Mouse (Mus musculus) midbrain, embryonic 12.5 days (tissue): ENCODE measurements around the gene Card19. TPM values are rescaled to one million over a fixed set of nuclear protein-coding genes. Genes with fewer than 3 reads are reported as not detected.

Experiments used
- ATAC-seq: fragments of 200-750 bp; cut with Nextera tagmentation; 2 replicates; pipeline ENCODE4 v1.8.0; 2017; ENCODE audit warnings: low read depth, moderate TSS enrichment, moderate library complexity; ENCODE audit not compliant: low FRiP score
- H3K27ac ChIP-seq: fragments of 300-500 bp; sonication (generic); replicated peaks from 2 replicates; pipeline ENCODE4 v1.5.1; 2016; ENCODE audit warnings: mild to moderate bottlenecking
- H3K27me3 ChIP-seq: fragments of 300-500 bp; sonication (generic); 2 replicates; pipeline ENCODE4 v1.6.1; 2016; ENCODE audit warnings: mild to moderate bottlenecking
- H3K36me3 ChIP-seq: fragments of 300-500 bp; sonication (generic); 2 replicates; pipeline ENCODE4 v1.6.1; 2016
- H3K4me1 ChIP-seq: fragments of 300-500 bp; sonication (generic); 2 replicates; pipeline ENCODE4 v1.6.1; 2016
- H3K4me2 ChIP-seq: fragments of 300-500 bp; sonication (generic); replicated peaks from 2 replicates; pipeline ENCODE4 v1.6.1; 2016; ENCODE audit warnings: mild to moderate bottlenecking, moderate library complexity
- H3K4me3 ChIP-seq: fragments of 300-500 bp; sonication (generic); 2 replicates; pipeline ENCODE4 v1.5.1; 2016; ENCODE audit warnings: mild to moderate bottlenecking
- H3K9ac ChIP-seq: fragments of 300-500 bp; sonication (generic); replicated peaks from 2 replicates; pipeline ENCODE4 v1.6.1; 2016; ENCODE audit warnings: mild to moderate bottlenecking, moderate library complexity
- H3K9me3 ChIP-seq: fragments of 300-500 bp; sonication (generic); 2 replicates; pipeline ENCODE4 v1.6.1; 2016; ENCODE audit warnings: mild to moderate bottlenecking
- WGBS: fragments of 180-500 bp; shearing (Covaris S2); methylation state at CpG from one replicate; pipeline ENCODE4 v1.1.7; 2016; 5-methylcytosine and 5-hydroxymethylcytosine counted together
- polyA plus RNA-seq: library from polyadenylated mRNA; unstranded; fragments of >200 nt; fragmentation: Nextera tagmentation; extraction: Ambion mirVana; gene quantifications from 2 replicates; pipeline ENCODE4 v1.2.1, GENCODE M21; 2016

Card19 gene
- polyA plus RNA-seq, 1 experiment from 2014 or later, result 18.2 TPM

GRCm38 (mm10) chr13:49180274-49180673 is 35.6 kb downstream of the Card19 start:
- H3K36me3 ChIP-seq, result no peaks in the 10 kb centered on the region
- H3K9ac ChIP-seq, result no peak overlapping the region
- 0 out of 2 replicates have a peak, but pooled peaks cover 3% of the 10 kb centered on the region for H3K4me1 ChIP-seq
- H3K27ac ChIP-seq, result no peak overlapping the region
- no peak for ATAC-seq
- 84% methylated on average over 5 of the region's 5 CpGs for WGBS
- no peaks in the 10 kb centered on the region for H3K9me3 ChIP-seq
- peaks cover 7% of the 10 kb centered on the region; the same call in 1 of the 2 replicates for H3K27me3 ChIP-seq
- no peak overlapping the region for H3K4me3 ChIP-seq
- H3K4me2 ChIP-seq, result no peak overlapping the region

DNA sequence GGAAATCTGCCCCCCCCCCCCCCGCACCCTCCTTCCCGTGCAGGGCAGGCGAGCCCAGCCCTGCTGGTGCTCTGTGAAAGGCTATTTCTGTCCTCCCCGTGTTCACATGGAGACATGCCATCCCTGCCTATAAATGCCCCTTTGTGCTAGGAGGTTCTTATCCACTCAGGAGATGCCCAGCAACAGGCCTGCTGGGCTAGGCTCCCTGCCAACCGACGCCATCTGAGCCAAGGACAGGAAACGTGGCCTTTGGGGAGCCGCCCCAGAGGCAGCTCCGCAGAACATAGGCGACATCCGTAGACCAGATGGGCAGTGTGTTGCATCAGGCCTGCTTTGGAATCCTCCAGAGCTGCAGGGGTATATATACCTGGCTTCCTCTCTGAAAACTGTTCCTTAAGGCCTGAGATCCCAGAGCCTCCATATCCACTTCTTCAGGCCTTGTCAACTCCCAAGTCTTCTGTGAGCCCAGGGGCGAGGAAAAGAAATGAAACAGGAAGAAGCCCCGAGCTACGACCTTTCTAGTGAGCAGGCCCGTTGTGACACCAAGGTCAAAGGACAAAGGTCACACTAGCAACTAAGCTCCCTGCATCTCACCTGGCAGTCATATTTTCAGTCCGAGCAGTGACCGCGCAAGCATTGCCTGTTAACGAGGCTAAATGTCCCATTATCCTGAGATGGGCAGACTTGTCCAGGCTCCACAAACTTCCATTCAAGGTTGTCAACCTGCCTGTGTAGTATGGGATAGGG is 36.8 kb downstream of the Card19 start:
- peaks cover 7% of the 10 kb centered on the region; the same call in 1 of the 2 replicates for H3K27me3 ChIP-seq
- no peak overlapping the region for H3K9ac ChIP-seq
- no peaks in the 10 kb centered on the region for H3K9me3 ChIP-seq
- no peak for ATAC-seq
- 0 out of 2 replicates have a peak, but pooled peaks cover 3% of the 10 kb centered on the region for H3K4me1 ChIP-seq
- no peaks in the 10 kb centered on the region for H3K36me3 ChIP-seq
- no peak overlapping the region for H3K27ac ChIP-seq
- H3K4me2 ChIP-seq, result no peak overlapping the region
- 80% methylated on average over 19 of the region's 19 CpGs for WGBS
- no peak overlapping the region for H3K4me3 ChIP-seq

GRCm38 (mm10) chr13:49175509-49175908 is 40.3 kb downstream of the Card19 start:
- 79% methylated on average over 10 of the region's 10 CpGs for WGBS

DNA sequence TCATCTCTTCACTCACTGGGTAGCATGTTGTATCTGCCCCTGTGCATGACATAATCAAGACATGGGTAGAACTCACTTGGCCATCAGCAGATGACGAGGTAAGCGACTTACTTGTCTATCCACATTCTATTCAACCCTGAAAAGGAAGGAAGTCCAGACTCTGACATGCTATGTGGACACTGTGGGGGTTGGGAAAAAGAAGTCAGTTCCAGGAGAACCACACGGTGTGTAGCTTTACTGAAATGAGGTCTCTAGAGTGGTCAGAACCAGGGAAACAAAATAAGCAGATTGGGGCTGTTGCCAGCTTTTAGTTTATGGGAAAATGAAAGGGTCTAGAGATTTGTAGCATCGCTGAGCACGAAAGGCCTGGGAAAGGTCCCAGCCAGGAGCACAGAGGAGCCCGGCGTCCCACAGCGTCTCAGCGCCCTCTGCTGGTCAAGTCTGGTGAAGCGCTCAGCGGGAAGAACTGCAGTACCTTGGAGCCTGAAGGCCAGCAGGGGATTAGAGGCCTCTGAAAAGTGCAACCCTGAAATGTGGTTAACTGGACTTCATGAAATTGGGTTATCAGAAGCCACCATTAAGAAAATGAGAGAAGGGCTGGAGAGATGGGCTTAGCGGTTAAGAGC is 42.8 kb downstream of the Card19 start:
- WGBS, result 8% methylated on average over 12 of the region's 12 CpGs

More at GRCm38 (mm10) chr13:49175509-49175908, 40.3 kb downstream of the Card19 start:
- Histone ChIP-seq H3K27ac (no peak overlapping the region), H3K4me2 (no peak overlapping the region), H3K27me3 (no peaks in the 10 kb centered on the region), H3K9me3 (no peaks in the 10 kb centered on the region), H3K36me3 (no peaks in the 10 kb centered on the region), H3K9ac (no peak overlapping the region), H3K4me3 (no peak overlapping the region), H3K4me1 (no peaks in the 10 kb centered on the region)
- no peak for ATAC-seq

DNA sequence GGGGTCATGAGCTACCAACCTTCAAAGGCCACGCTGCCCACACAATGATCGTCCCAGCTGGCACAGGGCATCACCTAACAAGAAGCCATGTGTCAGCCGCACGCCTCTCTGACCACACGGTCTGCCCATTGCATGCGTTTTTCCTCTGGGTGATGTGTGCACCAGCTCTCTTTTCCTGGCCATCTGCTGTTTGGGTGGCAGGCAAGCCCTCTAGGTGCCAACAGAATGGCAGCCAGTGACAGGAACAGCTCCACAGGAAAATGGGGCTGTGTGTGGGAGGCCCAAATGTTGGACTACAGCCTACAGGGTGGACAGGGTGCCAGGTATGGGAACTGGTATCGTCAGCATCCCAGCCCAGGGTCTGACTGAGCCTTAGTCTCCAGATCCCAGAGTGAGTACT is 43.5 kb downstream of the Card19 start:
- Histone ChIP-seq H3K27me3 (no peaks in the 10 kb centered on the region), H3K4me3 (no peak overlapping the region), H3K4me2 (no peak overlapping the region), H3K9ac (no peak overlapping the region), H3K9me3 (no peaks in the 10 kb centered on the region), H3K4me1 (no peaks in the 10 kb centered on the region), H3K36me3 (no peaks in the 10 kb centered on the region), H3K27ac (no peak overlapping the region)
- no peak for ATAC-seq
- WGBS, result 96% methylated on average over 7 of the region's 7 CpGs

More for the DNA sequence above, 42.8 kb downstream of the Card19 start:
- Histone ChIP-seq H3K4me2 (no peak overlapping the region), H3K4me1 (no peaks in the 10 kb centered on the region), H3K36me3 (no peaks in the 10 kb centered on the region), H3K27ac (no peak overlapping the region), H3K4me3 (no peak overlapping the region), H3K9me3 (no peaks in the 10 kb centered on the region), H3K27me3 (no peaks in the 10 kb centered on the region), H3K9ac (no peak overlapping the region)
- ATAC-seq, result peak; percentile 78

DNA sequence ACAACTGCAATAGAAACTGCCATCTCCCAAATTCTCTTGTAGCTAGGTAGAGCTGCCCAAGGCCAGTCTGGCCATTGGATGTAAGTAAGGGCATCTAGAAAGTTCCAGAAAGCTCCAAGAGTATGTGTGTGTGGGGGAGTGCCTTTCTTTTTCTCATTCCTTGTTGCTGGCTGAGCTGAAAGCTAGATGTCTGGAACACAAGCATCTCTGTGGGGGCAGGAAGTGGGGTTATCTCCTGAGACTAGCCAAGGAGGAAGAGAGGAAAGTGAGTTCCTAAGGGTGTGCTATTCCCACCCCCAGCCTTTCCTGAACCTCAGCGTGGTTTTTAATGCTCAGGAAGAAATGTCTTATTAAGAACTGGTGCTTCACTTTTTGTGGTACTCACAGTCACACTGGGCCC is 44.1 kb downstream of the Card19 start:
- ATAC-seq, result no peak
- H3K4me3 ChIP-seq, result no peak overlapping the region
- H3K9me3 ChIP-seq, result no peaks in the 10 kb centered on the region
- WGBS, result 68% methylated on average over 1 of the region's 1 CpGs
- no peak overlapping the region for H3K4me2 ChIP-seq
- no peaks in the 10 kb centered on the region for H3K36me3 ChIP-seq
- H3K27me3 ChIP-seq, result no peaks in the 10 kb centered on the region
- H3K9ac ChIP-seq, result no peak overlapping the region
- H3K4me1 ChIP-seq, result no peaks in the 10 kb centered on the region
- no peak overlapping the region for H3K27ac ChIP-seq

DNA sequence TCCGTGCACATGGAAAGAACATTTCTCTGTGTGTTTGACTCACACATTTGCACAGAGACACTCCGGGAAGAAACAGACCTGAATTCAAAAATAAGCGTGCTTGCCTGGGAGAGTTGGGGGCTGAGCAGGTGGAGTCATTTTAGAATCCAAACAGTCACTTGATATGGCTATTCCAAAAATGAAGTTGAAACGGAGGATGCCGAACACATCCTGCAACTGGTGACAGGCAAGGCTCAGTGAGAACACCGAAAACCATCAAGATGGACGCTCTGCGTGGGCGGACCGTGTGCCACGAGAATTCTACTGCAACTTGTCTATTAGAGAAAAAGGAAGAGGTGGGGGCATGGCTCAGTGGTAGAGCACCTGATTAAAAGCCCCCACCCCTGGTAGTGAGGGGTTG is 45.2 kb downstream of the Card19 start:
- H3K4me3 ChIP-seq, result no peak overlapping the region
- no peak overlapping the region for H3K27ac ChIP-seq
- no peaks in the 10 kb centered on the region for H3K4me1 ChIP-seq
- 96% methylated on average over 11 of the region's 11 CpGs for WGBS
- no peaks in the 10 kb centered on the region for H3K27me3 ChIP-seq
- no peak overlapping the region for H3K4me2 ChIP-seq
- H3K36me3 ChIP-seq, result no peaks in the 10 kb centered on the region
- H3K9me3 ChIP-seq, result no peaks in the 10 kb centered on the region
- no peak for ATAC-seq
- H3K9ac ChIP-seq, result no peak overlapping the region

DNA sequence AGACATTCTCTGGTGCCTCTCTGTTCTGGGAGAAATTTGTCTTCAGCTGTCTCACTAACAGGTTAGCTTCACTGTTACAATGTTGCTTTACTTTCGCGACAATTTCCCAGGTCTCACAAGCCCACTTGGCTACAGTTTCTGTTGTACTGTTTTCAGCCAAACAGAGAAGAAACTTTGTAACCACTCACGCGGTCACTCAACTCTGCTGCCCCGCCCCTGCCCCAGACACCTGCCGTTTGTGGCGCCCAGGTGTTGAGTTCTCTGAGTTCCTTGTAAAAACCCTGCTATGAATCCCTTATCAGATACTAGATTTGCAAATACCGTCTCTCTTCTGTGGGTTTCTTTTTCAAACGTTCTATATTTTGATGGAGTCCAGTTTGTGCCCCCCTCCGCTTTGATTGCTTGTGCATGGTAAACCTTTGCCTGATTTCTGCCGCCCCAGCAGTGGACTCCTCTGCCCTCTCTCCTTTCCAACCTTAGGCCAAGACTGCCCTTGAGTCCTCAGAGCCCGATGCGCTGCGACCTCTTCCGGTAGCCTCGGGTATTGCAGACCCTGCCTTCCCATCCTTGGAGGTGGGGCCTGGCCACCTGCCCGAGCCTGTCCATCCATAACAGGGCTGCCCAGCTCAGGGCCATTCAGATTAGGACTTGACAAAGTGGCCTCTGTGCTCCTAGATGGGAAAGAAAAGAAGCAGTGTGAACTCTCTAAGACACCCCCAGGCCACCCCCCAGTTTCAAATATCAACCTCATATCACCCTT is 46.2 kb downstream of the Card19 start:
- Histone ChIP-seq H3K4me1 (no peaks in the 10 kb centered on the region), H3K9me3 (no peaks in the 10 kb centered on the region), H3K36me3 (no peaks in the 10 kb centered on the region), H3K4me2 (no peak overlapping the region), H3K9ac (no peak overlapping the region), H3K27me3 (no peaks in the 10 kb centered on the region), H3K27ac (no peak overlapping the region), H3K4me3 (no peak overlapping the region)
- ATAC-seq, result peak; percentile 44; the same call in 1 of the 2 replicates
- WGBS, result 23% methylated on average over 17 of the region's 17 CpGs

DNA sequence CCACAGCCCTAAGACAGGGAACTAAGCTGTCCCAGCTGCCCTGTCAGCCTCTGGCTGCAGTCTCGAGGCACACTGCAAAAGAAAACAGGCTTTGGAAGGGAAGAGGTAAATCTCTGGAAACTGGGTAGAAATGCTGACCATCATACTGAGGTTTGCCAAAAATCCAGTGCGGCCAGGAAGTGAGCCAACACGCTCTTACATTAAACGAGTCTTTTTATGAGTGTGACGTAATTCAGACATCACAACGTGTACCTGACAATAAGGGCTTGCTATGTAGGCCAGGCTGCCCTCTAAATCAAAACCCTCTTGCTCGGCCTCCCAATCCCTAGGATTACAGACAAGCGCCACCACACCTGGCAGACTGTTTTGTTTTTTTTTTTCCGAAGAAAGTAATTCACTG is 48.8 kb downstream of the Card19 start:
- H3K9me3 ChIP-seq, result no peaks in the 10 kb centered on the region

GRCm38 (mm10) chr13:49163645-49164044 is 52.2 kb downstream of the Card19 start:
- ATAC-seq, result no peak
- WGBS, result 84% methylated on average over 7 of the region's 7 CpGs
- no peak overlapping the region for H3K4me2 ChIP-seq
- H3K4me1 ChIP-seq, result no peaks in the 10 kb centered on the region
- no peak overlapping the region for H3K27ac ChIP-seq
- H3K9ac ChIP-seq, result no peak overlapping the region
- no peaks in the 10 kb centered on the region for H3K9me3 ChIP-seq
- no peaks in the 10 kb centered on the region; the same call in 1 of the 2 replicates for H3K27me3 ChIP-seq
- H3K36me3 ChIP-seq, result no peaks in the 10 kb centered on the region
- H3K4me3 ChIP-seq, result no peak overlapping the region

More for the DNA sequence above, 48.8 kb downstream of the Card19 start:
- no peaks in the 10 kb centered on the region for H3K27me3 ChIP-seq
- H3K36me3 ChIP-seq, result no peaks in the 10 kb centered on the region
- no peak overlapping the region for H3K4me3 ChIP-seq
- H3K9ac ChIP-seq, result no peak overlapping the region
- WGBS, result 85% methylated on average over 9 of the region's 9 CpGs
- ATAC-seq, result no peak
- no peaks in the 10 kb centered on the region for H3K4me1 ChIP-seq
- no peak overlapping the region for H3K27ac ChIP-seq
- H3K4me2 ChIP-seq, result no peak overlapping the region

DNA sequence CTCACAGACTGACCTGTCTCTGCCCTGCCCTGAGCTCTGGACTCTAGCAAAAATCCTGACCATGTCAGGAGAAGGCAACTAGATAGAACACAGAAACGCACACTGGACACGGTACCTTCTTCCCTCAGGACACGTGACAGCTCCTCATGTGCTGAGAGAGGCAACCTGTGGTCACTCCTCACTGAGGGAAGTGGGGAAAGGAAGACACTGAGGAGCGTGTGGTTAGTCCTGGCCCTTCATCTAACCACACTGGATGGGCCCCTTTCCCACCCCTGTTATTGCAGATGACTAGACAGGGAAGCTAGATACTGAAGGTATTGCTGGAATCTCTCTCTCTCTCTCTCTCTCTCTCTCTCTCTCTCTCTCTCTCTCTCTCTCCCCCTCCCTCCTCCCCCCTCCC is 53.1 kb downstream of the Card19 start:
- no peaks in the 10 kb centered on the region for H3K36me3 ChIP-seq

GRCm38 (mm10) chr13:49161236-49161635 is 54.6 kb downstream of the Card19 start:
- H3K4me2 ChIP-seq, result no peak overlapping the region
- no peak overlapping the region for H3K4me3 ChIP-seq
- no peak for ATAC-seq
- 81% methylated on average over 2 of the region's 2 CpGs for WGBS
- no peaks in the 10 kb centered on the region for H3K9me3 ChIP-seq
- no peak overlapping the region for H3K27ac ChIP-seq
- no peaks in the 10 kb centered on the region for H3K36me3 ChIP-seq
- no peak overlapping the region for H3K9ac ChIP-seq
- H3K27me3 ChIP-seq, result no peaks in the 10 kb centered on the region; the same call in 1 of the 2 replicates
- H3K4me1 ChIP-seq, result no peaks in the 10 kb centered on the region

More for the DNA sequence above, 53.1 kb downstream of the Card19 start:
- ATAC-seq, result no peak
- Histone ChIP-seq H3K4me1 (no peaks in the 10 kb centered on the region), H3K9me3 (no peaks in the 10 kb centered on the region), H3K27ac (no peak overlapping the region), H3K4me3 (no peak overlapping the region), H3K9ac (no peak overlapping the region), H3K27me3 (no peaks in the 10 kb centered on the region; the same call in 1 of the 2 replicates), H3K4me2 (no peak overlapping the region)
- 85% methylated on average over 4 of the region's 4 CpGs for WGBS
